Mouse (Mus musculus): Measurements from ENCODE around the gene Vmn2r111.
"Not testable (repeated sequence)": the region's sequence is repeated elsewhere in the genome, so short reads cannot be mapped to it uniquely, and the experiment has no call there.

DNA sequence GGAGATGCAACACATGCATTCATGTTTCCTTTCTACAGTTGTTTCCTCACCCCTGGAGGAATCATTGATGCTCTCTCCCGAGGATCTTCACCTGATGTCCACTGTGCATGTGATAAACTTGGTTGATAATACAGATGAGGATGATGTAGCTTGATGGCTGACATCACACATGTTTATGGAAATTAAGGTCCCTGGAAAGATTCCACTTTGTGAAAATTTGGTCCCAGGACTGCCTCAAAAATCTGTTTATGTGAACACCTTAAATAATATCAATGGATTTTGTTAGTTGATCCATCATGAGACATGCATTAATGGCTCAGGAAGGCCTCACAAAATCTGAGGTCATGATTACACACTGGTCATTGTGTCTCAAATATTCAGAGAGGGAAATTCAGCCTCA, at the start of gene Vmn2r111:
- not testable (repeated sequence) for TF ChIP-seq CTCF (IDR thresholded peaks at IDR 0.05; ENCODE audit: low read depth, low read length); POLR2A (IDR thresholded peaks at IDR 0.05; ENCODE audit: borderline replicate concordance, low read depth, low read length)
